Mouse (Mus musculus): ENCODE results near the gene Fgfr2. TPM values are rescaled to one million over a fixed set of nuclear protein-coding genes. Genes with fewer than 3 reads are reported as not detected.

Fgfr2 gene
- polyA plus RNA-seq, 1 experiment from 2014 or later: 106 TPM

GRCm38 (mm10) chr7:131992226-131992625 lies 1130.9 kb downstream of the Fgfr2 start:
- Histone ChIP-seq H3K4me3 (ENCODE audit: low read depth, low read length) (no peak overlapping the region), H3K9ac (ENCODE audit: low read depth, low read length) (no peak overlapping the region), H3K4me2 (ENCODE audit: low read depth, low read length) (no peak overlapping the region), H3K27me3 (replicated peaks; ENCODE audit: control insufficient read depth, insufficient read depth, low read length) (no peaks in the 10 kb centered on the region), H3K27ac (replicated peaks; ENCODE audit: low read depth, low read length) (no peak overlapping the region), H3K4me1 (ENCODE audit: control insufficient read depth, insufficient read depth, low read length) (no peaks in the 10 kb centered on the region), H3K9me3 (ENCODE audit: control insufficient read depth, low read length) (no peaks in the 10 kb centered on the region), H3K36me3 (ENCODE audit: control insufficient read depth, insufficient read depth, low read length) (no peaks in the 10 kb centered on the region)
- WGBS: 46% methylated on average over 1 of the region's 1 CpGs
- DNase-seq (ENCODE audit: low spot score) (no peak), ATAC-seq (ENCODE audit: low read depth) (no peak)

GRCm38 (mm10) chr7:131989056-131989455 lies 1134.1 kb downstream of the Fgfr2 start:
- no peak overlapping the region for H3K9ac ChIP-seq (ENCODE audit: low read depth, low read length)
- no peak overlapping the region for H3K4me2 ChIP-seq (ENCODE audit: low read depth, low read length)
- no peaks in the 10 kb centered on the region for H3K36me3 ChIP-seq (ENCODE audit: control insufficient read depth, insufficient read depth, low read length)
- DNase-seq (ENCODE audit: low spot score) (peak; percentile 4), ATAC-seq (ENCODE audit: low read depth) (no peak)
- no peaks in the 10 kb centered on the region for H3K4me1 ChIP-seq (ENCODE audit: control insufficient read depth, insufficient read depth, low read length)
- WGBS: 21% methylated on average over 6 of the region's 6 CpGs
- H3K27me3 ChIP-seq (replicated peaks; ENCODE audit: control insufficient read depth, insufficient read depth, low read length): no peaks in the 10 kb centered on the region
- H3K4me3 ChIP-seq (ENCODE audit: low read depth, low read length): no peak overlapping the region
- no peaks in the 10 kb centered on the region for H3K9me3 ChIP-seq (ENCODE audit: control insufficient read depth, low read length)
- H3K27ac ChIP-seq (replicated peaks; ENCODE audit: low read depth, low read length): no peak overlapping the region

GRCm38 (mm10) chr7:131978609-131979008 lies 1144.5 kb downstream of the Fgfr2 start:
- Histone ChIP-seq H3K9ac (ENCODE audit: low read depth, low read length) (no peak overlapping the region), H3K9me3 (ENCODE audit: control insufficient read depth, low read length) (no peaks in the 10 kb centered on the region), H3K4me1 (ENCODE audit: control insufficient read depth, insufficient read depth, low read length) (no peaks in the 10 kb centered on the region), H3K4me3 (ENCODE audit: low read depth, low read length) (no peak overlapping the region), H3K27ac (replicated peaks; ENCODE audit: low read depth, low read length) (no peak overlapping the region), H3K27me3 (replicated peaks; ENCODE audit: control insufficient read depth, insufficient read depth, low read length) (no peaks in the 10 kb centered on the region), H3K4me2 (ENCODE audit: low read depth, low read length) (no peak overlapping the region), H3K36me3 (ENCODE audit: control insufficient read depth, insufficient read depth, low read length) (no peaks in the 10 kb centered on the region)
- DNase-seq (ENCODE audit: low spot score): no peak
- WGBS: 64% methylated on average over 11 of the region's 11 CpGs
- no peak for ATAC-seq (ENCODE audit: low read depth)

- Histone ChIP-seq H3K4me3 (ENCODE audit: low read depth, low read length) (no peak overlapping the region), H3K9ac (ENCODE audit: low read depth, low read length) (no peak overlapping the region), H3K36me3 (ENCODE audit: control insufficient read depth, insufficient read depth, low read length) (no peaks in the 10 kb centered on the region), H3K4me1 (ENCODE audit: control insufficient read depth, insufficient read depth, low read length) (no peaks in the 10 kb centered on the region), H3K27me3 (replicated peaks; ENCODE audit: control insufficient read depth, insufficient read depth, low read length) (no peaks in the 10 kb centered on the region), H3K9me3 (ENCODE audit: control insufficient read depth, low read length) (no peaks in the 10 kb centered on the region), H3K27ac (replicated peaks; ENCODE audit: low read depth, low read length) (no peak overlapping the region), H3K4me2 (ENCODE audit: low read depth, low read length) (no peak overlapping the region)
- ATAC-seq (ENCODE audit: low read depth): no peak
- no peak for DNase-seq (ENCODE audit: low spot score)
- WGBS: 56% methylated on average over 6 of the region's 6 CpGs
Measured at GRCm38 (mm10) chr7:131975867-131976266, 1147.3 kb downstream of the Fgfr2 start.

DNA sequence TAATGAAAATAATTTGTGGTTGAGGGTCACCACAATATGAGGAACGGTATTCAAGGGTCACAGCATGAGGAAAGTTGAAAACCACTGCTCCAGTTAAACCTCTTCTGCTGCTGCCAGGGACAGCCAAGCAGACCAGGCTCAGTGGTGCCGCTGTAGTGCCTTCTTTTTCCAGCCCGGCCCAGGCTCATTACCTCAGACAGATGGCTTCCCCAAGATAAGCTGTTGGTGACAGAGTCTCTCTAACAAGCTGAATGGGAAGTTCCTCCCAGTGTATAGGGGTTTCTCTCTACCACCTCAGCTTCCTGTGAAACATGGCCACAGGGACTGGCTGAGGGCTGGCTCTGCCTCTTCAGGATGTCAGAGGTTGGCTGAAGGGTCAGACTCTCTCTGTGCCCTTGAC lies 1152.9 kb downstream of the Fgfr2 start:
- H3K4me2 ChIP-seq (ENCODE audit: low read depth, low read length): no peak overlapping the region
- DNase-seq (ENCODE audit: low spot score) (no peak), ATAC-seq (ENCODE audit: low read depth) (no peak)
- H3K4me1 ChIP-seq (ENCODE audit: control insufficient read depth, insufficient read depth, low read length): no peaks in the 10 kb centered on the region
- no peak overlapping the region for H3K27ac ChIP-seq (replicated peaks; ENCODE audit: low read depth, low read length)
- H3K4me3 ChIP-seq (ENCODE audit: low read depth, low read length): no peak overlapping the region
- 53% methylated on average over 3 of the region's 3 CpGs for WGBS
- peaks cover 48% of the 10 kb centered on the region for H3K27me3 ChIP-seq (replicated peaks; ENCODE audit: control insufficient read depth, insufficient read depth, low read length)
- H3K9me3 ChIP-seq (ENCODE audit: control insufficient read depth, low read length): no peaks in the 10 kb centered on the region
- H3K36me3 ChIP-seq (ENCODE audit: control insufficient read depth, insufficient read depth, low read length): no peaks in the 10 kb centered on the region
- H3K9ac ChIP-seq (ENCODE audit: low read depth, low read length): no peak overlapping the region

DNA sequence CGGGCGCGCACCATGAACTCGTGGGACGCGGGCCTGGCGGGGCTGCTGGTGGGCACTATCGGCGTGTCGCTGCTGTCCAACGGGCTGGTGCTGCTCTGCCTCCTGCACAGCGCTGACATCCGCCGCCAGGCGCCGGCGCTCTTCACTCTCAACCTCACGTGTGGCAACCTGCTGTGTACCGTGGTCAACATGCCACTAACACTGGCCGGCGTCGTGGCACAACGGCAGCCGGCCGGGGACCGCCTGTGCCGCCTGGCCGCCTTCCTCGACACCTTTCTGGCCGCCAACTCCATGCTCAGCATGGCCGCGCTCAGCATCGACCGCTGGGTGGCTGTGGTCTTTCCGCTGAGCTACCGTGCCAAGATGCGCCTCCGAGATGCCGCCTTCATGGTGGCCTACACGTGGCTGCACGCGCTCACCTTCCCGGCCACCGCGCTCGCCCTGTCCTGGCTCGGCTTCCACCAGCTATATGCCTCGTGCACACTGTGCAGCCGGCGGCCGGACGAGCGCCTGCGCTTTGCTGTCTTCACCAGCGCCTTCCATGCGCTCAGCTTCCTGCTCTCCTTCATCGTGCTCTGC lies 1156.1 kb downstream of the Fgfr2 start:
- no peaks in the 10 kb centered on the region for H3K36me3 ChIP-seq (ENCODE audit: control insufficient read depth, insufficient read depth, low read length)
- no peak overlapping the region for H3K27ac ChIP-seq (replicated peaks; ENCODE audit: low read depth, low read length)
- H3K4me2 ChIP-seq (ENCODE audit: low read depth, low read length): peak overlapping the region; percentile 48
- no peaks in the 10 kb centered on the region for H3K9me3 ChIP-seq (ENCODE audit: control insufficient read depth, low read length)
- 7% methylated on average over 38 of the region's 57 CpGs for WGBS
- peak overlapping the region; percentile 27 for H3K4me3 ChIP-seq (ENCODE audit: low read depth, low read length)
- H3K4me1 ChIP-seq (ENCODE audit: control insufficient read depth, insufficient read depth, low read length): no peaks in the 10 kb centered on the region
- ATAC-seq (ENCODE audit: low read depth) (no peak; the same call in 1 of the 2 replicates), DNase-seq (ENCODE audit: low spot score) (peak; percentile 19)
- peaks cover 57% of the 10 kb centered on the region for H3K27me3 ChIP-seq (replicated peaks; ENCODE audit: control insufficient read depth, insufficient read depth, low read length)
- H3K9ac ChIP-seq (ENCODE audit: low read depth, low read length): no peak overlapping the region

DNA sequence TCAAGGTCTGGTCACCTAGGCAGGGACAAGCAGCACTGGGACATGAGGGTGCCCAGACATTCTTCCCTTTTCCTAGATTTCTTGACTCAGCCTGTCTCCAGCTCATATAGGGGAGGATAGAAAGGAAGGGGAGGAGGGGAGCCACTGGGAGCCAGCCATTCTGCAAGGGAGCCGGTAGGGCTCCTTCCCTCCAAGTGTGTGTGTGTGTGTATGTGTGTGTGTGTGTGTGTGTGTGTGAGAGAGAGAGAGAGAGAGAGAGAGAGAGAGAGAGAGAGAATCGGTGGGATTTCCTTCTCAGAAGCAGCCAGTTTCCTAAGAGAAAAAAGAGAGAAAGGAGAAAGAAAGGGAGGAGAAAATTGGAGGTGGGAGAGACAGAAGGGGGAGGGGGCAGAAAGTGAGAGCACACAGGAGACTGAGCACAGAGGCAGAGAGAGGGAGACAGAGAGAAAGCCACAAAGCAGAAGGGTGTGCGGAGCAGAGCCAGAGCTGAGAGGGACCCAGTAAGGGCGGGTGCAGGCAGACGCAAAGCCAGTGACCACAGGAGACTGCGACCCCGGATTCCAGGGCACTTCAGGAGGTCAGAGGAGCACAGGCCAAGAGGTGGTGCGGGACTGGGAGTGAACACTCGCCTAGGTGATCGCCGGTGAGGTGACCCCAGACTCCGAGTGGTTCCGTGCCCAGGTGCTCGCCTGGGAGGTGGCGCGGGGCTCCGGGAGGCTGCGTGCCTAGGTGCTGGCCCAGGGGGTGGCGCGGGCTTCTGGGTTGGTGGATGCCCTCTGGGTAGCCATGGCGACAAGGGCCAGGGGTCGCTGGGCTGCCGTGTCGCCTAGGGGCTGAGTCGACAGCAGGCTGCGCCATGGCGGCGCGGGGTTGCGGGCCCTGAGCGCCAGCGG lies 1156.9 kb downstream of the Fgfr2 start, which contains the start of gene Gpr26:
Gene Gpr26, plus strand, starts transcription at position 438 of the 893 bp plus-strand sequence.
- H3K4me1 ChIP-seq (ENCODE audit: control insufficient read depth, insufficient read depth, low read length): no peaks in the 10 kb centered on the region
- peaks cover 57% of the 10 kb centered on the region for H3K27me3 ChIP-seq (replicated peaks; ENCODE audit: control insufficient read depth, insufficient read depth, low read length)
- H3K36me3 ChIP-seq (ENCODE audit: control insufficient read depth, insufficient read depth, low read length): no peaks in the 10 kb centered on the region
- no peak within 1 kb of the TSS for H3K9ac ChIP-seq (ENCODE audit: low read depth, low read length)
- H3K9me3 ChIP-seq (ENCODE audit: control insufficient read depth, low read length): no peaks in the 10 kb centered on the region
- ATAC-seq (ENCODE audit: low read depth) (peak; percentile 22; the same call in 1 of the 2 replicates), DNase-seq (ENCODE audit: low spot score) (no peak)
- H3K4me2 ChIP-seq (ENCODE audit: low read depth, low read length): peak within 1 kb of the TSS; percentile 48
- H3K27ac ChIP-seq (replicated peaks; ENCODE audit: low read depth, low read length): no peak within 1 kb of the TSS
- WGBS: 2% methylated on average over 16 of the region's 32 CpGs
- peak within 1 kb of the TSS; percentile 27 for H3K4me3 ChIP-seq (ENCODE audit: low read depth, low read length)

DNA sequence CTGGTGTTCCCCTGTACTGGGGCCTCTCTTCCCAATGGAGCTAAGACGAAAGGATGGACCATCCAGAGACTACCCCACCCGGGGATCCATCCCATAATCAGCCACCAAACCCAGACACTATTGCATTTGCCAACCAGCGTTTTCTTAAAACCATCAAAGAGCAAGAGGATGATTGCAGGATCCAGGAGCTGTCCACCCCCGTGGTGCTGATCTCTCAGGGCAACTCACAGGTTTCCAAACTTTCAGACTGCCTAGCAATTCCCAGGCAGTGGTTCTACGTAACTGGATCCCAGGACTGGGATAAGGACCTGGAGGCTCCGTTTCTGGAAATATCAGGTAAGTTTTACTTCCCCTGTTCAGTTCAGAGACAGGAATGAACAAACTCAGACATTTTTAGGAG lies 1162.6 kb downstream of the Fgfr2 start:
- no peaks in the 10 kb centered on the region for H3K36me3 ChIP-seq (ENCODE audit: control insufficient read depth, insufficient read depth, low read length)
- H3K27ac ChIP-seq (replicated peaks; ENCODE audit: low read depth, low read length): no peak overlapping the region
- H3K27me3 ChIP-seq (replicated peaks; ENCODE audit: control insufficient read depth, insufficient read depth, low read length): peaks cover 12% of the 10 kb centered on the region
- WGBS: 27% methylated on average over 6 of the region's 6 CpGs
- no peaks in the 10 kb centered on the region for H3K9me3 ChIP-seq (ENCODE audit: control insufficient read depth, low read length)
- ATAC-seq (ENCODE audit: low read depth) (no peak), DNase-seq (ENCODE audit: low spot score) (peak; percentile 60)
- no peak overlapping the region for H3K9ac ChIP-seq (ENCODE audit: low read depth, low read length)
- H3K4me2 ChIP-seq (ENCODE audit: low read depth, low read length): no peak overlapping the region
- no peak overlapping the region for H3K4me3 ChIP-seq (ENCODE audit: low read depth, low read length)
- H3K4me1 ChIP-seq (ENCODE audit: control insufficient read depth, insufficient read depth, low read length): no peaks in the 10 kb centered on the region
